Mouse (Mus musculus) limb, embryonic 12.5 days (tissue): Measurements from ENCODE around the gene Etnppl. TPM values are rescaled to one million over a fixed set of nuclear protein-coding genes. Genes with fewer than 3 reads are reported as not detected.

Experiments used
- ATAC-seq: fragments of 200-750 bp; cut with Nextera tagmentation; 2 replicates; pipeline ENCODE4 v1.8.0; 2017; ENCODE audit warnings: low read depth, moderate TSS enrichment; ENCODE audit not compliant: insufficient number of reproducible peaks, insufficient read depth, low FRiP score, low TSS enrichment
- H3K27ac ChIP-seq: fragments of 300-500 bp; sonication (generic); 2 replicates; pipeline ENCODE4 v1.5.1; 2016; ENCODE audit warnings: mild to moderate bottlenecking, moderate library complexity
- H3K27me3 ChIP-seq: fragments of 300-500 bp; sonication (generic); 2 replicates; pipeline ENCODE4 v1.6.1; 2016; ENCODE audit warnings: mild to moderate bottlenecking, moderate library complexity
- H3K36me3 ChIP-seq: fragments of 300-500 bp; sonication (generic); 2 replicates; pipeline ENCODE4 v1.6.1; 2016; ENCODE audit warnings: mild to moderate bottlenecking, moderate library complexity
- H3K4me1 ChIP-seq: fragments of 300-500 bp; sonication (generic); replicated peaks from 2 replicates; pipeline ENCODE4 v1.6.1; 2016
- H3K4me2 ChIP-seq: fragments of 300-500 bp; sonication (generic); 2 replicates; pipeline ENCODE4 v1.6.1; 2016; ENCODE audit warnings: mild to moderate bottlenecking, moderate library complexity
- H3K4me3 ChIP-seq: fragments of 300-500 bp; sonication (generic); replicated peaks from 2 replicates; pipeline ENCODE4 v1.5.1; 2016; ENCODE audit warnings: mild to moderate bottlenecking
- H3K9ac ChIP-seq: fragments of 300-500 bp; sonication (generic); replicated peaks from 2 replicates; pipeline ENCODE4 v1.6.1; 2016; ENCODE audit warnings: mild to moderate bottlenecking, moderate library complexity
- H3K9me3 ChIP-seq: fragments of 300-500 bp; sonication (generic); 2 replicates; pipeline ENCODE4 v1.6.1; 2016; ENCODE audit warnings: mild to moderate bottlenecking, moderate library complexity
- WGBS: fragments of 180-500 bp; shearing (Covaris S2); methylation state at CpG from one replicate; pipeline ENCODE4 v1.1.7; 2016; 5-methylcytosine and 5-hydroxymethylcytosine counted together
- polyA plus RNA-seq: library from polyadenylated mRNA; unstranded; fragments of >200 nt; fragmentation: Nextera tagmentation; extraction: Ambion mirVana; gene quantifications from 2 replicates; pipeline ENCODE4 v1.2.1, GENCODE M21; 2016

The Etnppl gene
- polyA plus RNA-seq, 1 experiment from 2014 or later, result 0.19 TPM

DNA sequence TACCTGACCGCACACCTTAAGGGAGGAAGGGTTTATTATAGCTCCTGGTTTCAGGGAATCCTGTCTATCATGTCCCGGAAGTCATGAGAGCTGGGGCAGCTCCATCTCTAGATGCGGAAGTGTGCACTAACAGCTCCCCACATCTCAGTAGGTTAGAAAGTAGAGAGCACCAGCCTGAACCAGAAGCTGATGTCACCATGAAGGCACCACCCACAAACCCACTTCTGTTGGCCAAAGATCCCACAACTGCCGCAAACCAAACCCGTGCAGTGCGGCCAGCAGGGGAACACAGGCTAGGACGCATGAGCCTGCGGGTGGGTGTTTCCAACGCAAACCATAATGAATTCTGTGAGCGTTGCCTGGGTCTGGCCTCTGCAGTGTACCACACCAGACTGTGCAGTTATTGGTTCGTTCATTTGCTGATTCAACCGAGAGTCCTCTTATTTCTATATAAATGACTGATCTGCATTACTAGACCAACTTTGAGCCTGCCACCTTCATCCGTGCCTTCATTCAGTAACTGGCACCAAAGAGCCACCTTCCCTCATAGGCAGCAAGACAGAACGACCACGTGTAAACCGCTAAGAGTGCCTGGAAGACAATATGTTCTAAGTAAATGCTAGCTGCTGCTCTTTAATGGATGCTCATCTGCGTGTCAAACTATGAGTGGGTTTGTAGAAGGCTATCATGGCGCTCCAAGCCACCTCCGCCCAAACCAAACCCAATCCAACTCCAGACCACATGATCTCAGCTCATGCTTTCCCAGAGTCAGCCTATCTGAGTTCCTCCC, 60.6 kb downstream of the Etnppl start:
- Histone ChIP-seq H3K9ac (no peak overlapping the region), H3K36me3 (no peaks in the 10 kb centered on the region), H3K4me3 (no peak overlapping the region), H3K9me3 (no peaks in the 10 kb centered on the region), H3K4me2 (no peak overlapping the region), H3K4me1 (peaks cover 15% of the 10 kb centered on the region), H3K27ac (peak overlapping the region; percentile 47; the same call in 1 of the 2 replicates), H3K27me3 (no peaks in the 10 kb centered on the region; the same call in 1 of the 2 replicates)
- ATAC-seq, result no peak
- WGBS, result 92% methylated on average over 19 of the region's 19 CpGs

DNA sequence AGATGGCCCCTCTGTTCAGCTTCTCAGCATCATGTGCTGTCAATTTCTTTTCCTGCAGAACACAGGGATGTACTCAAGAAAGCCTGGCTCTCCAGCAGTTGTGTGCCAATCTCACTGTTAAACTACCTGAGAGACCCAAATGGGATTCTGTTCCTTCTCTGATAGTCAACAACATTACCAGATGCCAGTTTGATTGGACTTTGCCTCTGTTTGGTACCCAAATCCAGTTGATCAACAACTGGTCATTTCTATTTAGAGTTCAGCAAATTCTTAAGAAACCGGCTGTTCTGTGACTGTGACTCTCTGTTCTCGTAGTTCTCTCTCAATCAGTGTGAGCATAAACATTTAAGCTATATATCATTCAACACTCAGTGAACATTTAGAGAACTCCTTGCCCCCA, 64.0 kb downstream of the Etnppl start:
- no peak for ATAC-seq

DNA sequence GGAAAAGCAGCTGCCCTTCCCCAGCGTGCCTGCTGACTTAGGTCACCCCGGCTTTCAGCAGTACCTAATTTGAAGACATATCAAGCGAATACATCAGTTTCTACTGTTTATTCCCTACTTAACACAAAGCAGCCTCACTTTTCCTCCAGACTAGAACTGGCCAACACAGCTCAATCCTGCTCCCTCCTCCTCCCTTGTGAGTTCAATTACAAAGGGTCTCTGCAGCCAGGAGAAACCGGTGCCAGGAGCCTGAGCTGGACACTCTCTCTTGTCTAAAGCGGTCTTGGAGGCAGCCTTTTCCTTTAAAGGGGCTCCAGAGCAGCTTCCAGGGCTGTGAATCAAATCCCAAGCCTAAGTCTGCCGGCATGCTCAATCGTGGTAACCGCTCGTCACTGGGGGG, 64.9 kb downstream of the Etnppl start:
- Histone ChIP-seq H3K4me1 (peaks cover 10% of the 10 kb centered on the region), H3K27ac (no peak overlapping the region), H3K4me2 (no peak overlapping the region), H3K9me3 (no peaks in the 10 kb centered on the region), H3K4me3 (no peak overlapping the region), H3K27me3 (no peaks in the 10 kb centered on the region; the same call in 1 of the 2 replicates), H3K9ac (no peak overlapping the region), H3K36me3 (no peaks in the 10 kb centered on the region)
- 85% methylated on average over 9 of the region's 9 CpGs for WGBS
- ATAC-seq, result no peak

More for the DNA sequence above, 64.0 kb downstream of the Etnppl start:
- no peaks in the 10 kb centered on the region; the same call in 1 of the 2 replicates for H3K27me3 ChIP-seq
- no peak overlapping the region for H3K4me2 ChIP-seq
- 77% methylated on average over 2 of the region's 2 CpGs for WGBS
- no peaks in the 10 kb centered on the region for H3K36me3 ChIP-seq
- no peak overlapping the region for H3K27ac ChIP-seq
- peaks cover 10% of the 10 kb centered on the region for H3K4me1 ChIP-seq
- no peak overlapping the region for H3K9ac ChIP-seq
- no peak overlapping the region for H3K4me3 ChIP-seq
- no peaks in the 10 kb centered on the region for H3K9me3 ChIP-seq

DNA sequence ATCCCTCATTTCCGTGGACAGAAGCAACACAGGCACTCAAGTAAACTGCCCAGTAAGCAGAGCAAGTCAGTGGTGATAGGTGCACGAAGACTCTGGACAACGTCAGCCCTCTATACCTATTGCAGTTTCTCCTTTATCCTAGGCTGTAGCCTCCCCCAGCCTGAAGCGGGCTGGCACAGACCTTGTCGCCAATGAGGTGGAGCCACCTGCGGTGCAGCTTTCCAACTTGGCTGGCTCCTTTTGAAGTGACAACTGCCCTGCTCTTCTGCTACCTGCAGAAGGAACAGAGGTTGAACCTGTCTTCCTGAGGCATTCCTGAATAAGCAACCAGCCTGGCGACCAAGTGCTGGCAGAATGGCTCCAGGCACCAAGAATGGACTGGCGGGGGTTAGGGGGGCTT, 66.6 kb downstream of the Etnppl start:
- H3K36me3 ChIP-seq, result no peaks in the 10 kb centered on the region
- H3K27ac ChIP-seq, result no peak overlapping the region
- no peaks in the 10 kb centered on the region for H3K9me3 ChIP-seq
- no peak overlapping the region for H3K4me2 ChIP-seq
- peaks cover 5% of the 10 kb centered on the region for H3K4me1 ChIP-seq
- H3K9ac ChIP-seq, result no peak overlapping the region
- 77% methylated on average over 8 of the region's 8 CpGs for WGBS
- ATAC-seq, result no peak
- H3K27me3 ChIP-seq, result no peaks in the 10 kb centered on the region; the same call in 1 of the 2 replicates
- H3K4me3 ChIP-seq, result no peak overlapping the region

DNA sequence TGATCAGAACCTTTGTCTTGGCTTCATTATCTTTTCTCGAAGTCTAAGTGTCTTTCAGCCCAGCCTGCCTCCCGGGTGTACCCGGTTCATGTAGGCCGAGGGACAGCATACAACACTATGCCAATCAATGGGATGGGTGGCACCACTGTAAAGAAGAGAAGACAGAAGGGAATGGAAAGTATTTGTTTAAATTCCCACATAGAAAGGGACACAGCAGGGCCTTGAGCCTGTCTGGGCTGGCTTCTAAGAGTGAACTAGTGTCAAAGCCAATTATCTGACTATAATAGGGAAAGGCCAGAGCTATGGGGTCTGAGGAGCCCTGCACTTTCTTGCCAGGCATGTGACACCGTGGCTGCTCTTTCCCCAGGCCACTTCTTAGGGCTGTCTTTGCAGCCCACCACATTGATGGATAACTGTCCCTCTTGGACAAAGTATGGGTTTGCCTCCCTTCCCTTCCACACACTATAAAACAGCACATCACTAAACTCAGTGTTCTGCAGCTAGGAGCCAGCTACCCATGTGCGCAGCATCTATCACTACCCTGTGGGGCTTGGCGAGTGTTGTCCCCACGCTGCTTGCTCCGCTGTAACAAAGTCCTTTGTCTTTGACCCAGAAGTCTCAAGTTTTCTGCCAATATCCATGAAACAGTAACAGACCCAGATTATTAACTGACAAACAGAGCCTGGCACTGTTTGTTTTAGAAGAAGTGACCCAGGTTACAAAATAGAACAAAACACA, 67.2 kb downstream of the Etnppl start:
- no peak for ATAC-seq
- Histone ChIP-seq H3K9ac (no peak overlapping the region), H3K36me3 (no peaks in the 10 kb centered on the region), H3K9me3 (no peaks in the 10 kb centered on the region), H3K4me2 (no peak overlapping the region), H3K27ac (no peak overlapping the region), H3K27me3 (no peaks in the 10 kb centered on the region; the same call in 1 of the 2 replicates), H3K4me3 (no peak overlapping the region), H3K4me1 (peaks cover 6% of the 10 kb centered on the region)
- 84% methylated on average over 9 of the region's 9 CpGs for WGBS

DNA sequence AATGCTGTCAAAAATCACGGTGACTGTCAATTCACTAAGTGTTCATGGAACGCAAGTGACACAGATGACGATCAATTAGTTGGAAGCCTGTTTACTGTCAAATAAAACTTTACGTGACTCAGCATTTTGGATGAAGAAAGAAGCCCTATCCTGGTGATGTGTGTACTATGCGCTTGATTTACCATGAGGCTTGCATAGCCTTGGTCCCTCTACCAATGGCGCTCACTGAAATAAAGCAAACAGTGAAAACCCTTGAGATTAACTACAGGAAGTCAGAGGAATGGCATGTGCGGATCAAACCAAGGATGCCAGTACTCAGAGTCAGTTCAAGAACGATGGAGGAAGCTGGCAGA, 67.7 kb downstream of the Etnppl start:
- no peak for ATAC-seq
- WGBS, result 81% methylated on average over 8 of the region's 8 CpGs
- H3K4me1 ChIP-seq, result peaks cover 8% of the 10 kb centered on the region
- H3K27ac ChIP-seq, result no peak overlapping the region
- no peak overlapping the region for H3K4me2 ChIP-seq
- H3K4me3 ChIP-seq, result no peak overlapping the region
- no peak overlapping the region for H3K9ac ChIP-seq
- no peaks in the 10 kb centered on the region for H3K36me3 ChIP-seq
- H3K9me3 ChIP-seq, result no peaks in the 10 kb centered on the region
- no peaks in the 10 kb centered on the region; the same call in 1 of the 2 replicates for H3K27me3 ChIP-seq

DNA sequence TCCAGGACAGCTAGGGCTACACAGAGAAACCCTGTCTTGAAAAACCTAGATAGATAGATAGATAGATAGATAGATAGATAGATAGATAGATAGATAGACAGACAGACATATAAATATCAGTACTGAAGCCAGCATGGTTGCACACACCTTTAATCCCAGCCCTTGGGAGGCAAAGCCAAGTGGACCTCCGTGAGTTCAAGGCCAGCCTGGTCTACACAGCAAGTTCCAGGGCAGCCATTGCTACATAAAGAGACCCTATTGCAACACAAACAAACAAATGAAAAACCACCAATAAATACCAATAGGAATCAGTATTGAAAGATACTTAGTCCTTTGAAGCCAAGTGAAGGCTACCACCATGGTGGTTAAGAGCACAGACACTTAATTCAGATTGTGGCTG, 69.8 kb downstream of the Etnppl start:
- Histone ChIP-seq H3K36me3 (no peaks in the 10 kb centered on the region), H3K27me3 (no peaks in the 10 kb centered on the region; the same call in 1 of the 2 replicates), H3K9ac (no peak overlapping the region), H3K4me3 (no peak overlapping the region), H3K27ac (no peak overlapping the region), H3K9me3 (no peaks in the 10 kb centered on the region), H3K4me2 (no peak overlapping the region), H3K4me1 (peaks cover 18% of the 10 kb centered on the region)
- 95% methylated on average over 1 of the region's 1 CpGs for WGBS
- no peak for ATAC-seq

Other genes starting within 250 kb of the Etnppl start
- gene Ostc, start 92.0 kb downstream of the Etnppl start, polyA plus RNA-seq, result 358 and 373 TPM in 2 replicates
- 845 and 858 TPM in 2 replicates for gene Rpl34, start 113.0 kb downstream of the Etnppl start, polyA plus RNA-seq